Mouse (Mus musculus) lung, postnatal 0 days (tissue): ENCODE data around the gene Bcl9.

ENCODE experiments used
- CTCF ChIP-seq: IDR thresholded peaks from 2 replicates; pipeline ENCODE4 v1.5.1; 2016; ENCODE audit warnings: antibody characterized with exemption, mild to moderate bottlenecking
- EP300 ChIP-seq: IDR thresholded peaks from 2 replicates; pipeline ENCODE4 v1.6.1; 2016; ENCODE audit warnings: antibody characterized with exemption, mild to moderate bottlenecking, control low read depth

- no peak for TF ChIP-seq CTCF
- TF ChIP-seq EP300, result no peak
These were observed 91.2 kb downstream of the Bcl9 start for GRCm38 (mm10) chr3:97206521-97206920.
